Mouse (Mus musculus): Measurements from ENCODE around the gene Arid4a.

GRCm38 (mm10) chr12:71017242-71017571, 1.4 kb downstream of the Arid4a start:
- TF ChIP-seq FLI1 (IDR thresholded peaks at IDR 0.05; ENCODE audit: low read length), result no peak
- TF ChIP-seq GATA1 (IDR thresholded peaks at IDR 0.05; ENCODE audit: borderline replicate concordance, low read length), result no peak

Data from megakaryocyte, embryonic 14.5 days (primary cell).